ENCODE assay signal across 9 mouse cellular contexts in genomic region chr4:133451536-133451935, GRCm38 (mm10). TPM values are rescaled to one million over a fixed set of nuclear protein-coding genes. Genes with fewer than 3 reads are reported as not detected.
DNase-seq lines count a peak whose midpoint lies in the region; ATAC-seq and TF ChIP-seq lines count a peak whose summit lies in the region.
"Had no signal": no experiment of that assay in that cellular context is flagged by ENCODE, and none has a peak within 500 bp of the region (broad histone marks: within the 10 kb centered on the region; RNA-seq: fewer than 3 reads in every experiment).

No protein-coding gene starts in this region.

- no peaks in the 10 kb centered on the region for H3K27me3 ChIP-seq in hindbrain, embryonic 11.5 days (ENCODE audit: control insufficient read depth, insufficient read depth, low read length)
- H3K27me3 ChIP-seq in hindbrain, embryonic 16.5 days (replicated peaks; ENCODE audit: control insufficient read depth, insufficient read depth, low read length): no peaks in the 10 kb centered on the region
- no peaks in the 10 kb centered on the region for H3K27me3 ChIP-seq in embryonic facial prominence, embryonic 11.5 days (ENCODE audit: control insufficient read depth, insufficient read depth, low read length)
- H3K27me3 ChIP-seq in testis, adult 2 months (ENCODE audit: control insufficient read depth, insufficient read depth, low read length): no peaks in the 10 kb centered on the region

- no peak overlapping the region for H3K27ac ChIP-seq in hindbrain, embryonic 11.5 days (ENCODE audit: low read depth, low read length)
- no peak overlapping the region for H3K27ac ChIP-seq in hindbrain, embryonic 16.5 days (ENCODE audit: low read depth, low read length)
- H3K27ac ChIP-seq in embryonic facial prominence, embryonic 11.5 days (replicated peaks; ENCODE audit: low read depth, low read length): no peak overlapping the region
- H3K27ac ChIP-seq in testis, adult 2 months (ENCODE audit: control insufficient read depth, insufficient read depth, low read depth, low read length): no peak overlapping the region

- no peaks in the 10 kb centered on the region for H3K9me3 ChIP-seq in hindbrain, embryonic 11.5 days (ENCODE audit: control insufficient read depth, low read length)
- no peaks in the 10 kb centered on the region for H3K9me3 ChIP-seq in hindbrain, embryonic 16.5 days (ENCODE audit: control insufficient read depth, low read length)
- H3K9me3 ChIP-seq in embryonic facial prominence, embryonic 11.5 days (replicated peaks; ENCODE audit: control insufficient read depth, low read length): no peaks in the 10 kb centered on the region

- no peak overlapping the region for H3K4me2 ChIP-seq in hindbrain, embryonic 11.5 days (replicated peaks; ENCODE audit: low read depth, low read length)
- H3K4me2 ChIP-seq in hindbrain, embryonic 16.5 days (ENCODE audit: low read length): no peak overlapping the region
- no peak overlapping the region for H3K4me2 ChIP-seq in embryonic facial prominence, embryonic 11.5 days (ENCODE audit: low read depth, low read length)

- intact Hi-C loops in heart, postnatal 36 days (cut with DNase I): loop anchor here (1.0 kb wide), 2 partner anchors 27 to 141 kb away; no protein-coding TSS in a partner anchor
- intact Hi-C loops in left cerebral cortex, postnatal 10 days (cut with DNase I): loop anchor here (1.0 to 10.0 kb wide), 4 partner anchors 27 to 497 kb away; no protein-coding TSS in a partner anchor

- ATAC-seq in hindbrain, embryonic 11.5 days (ENCODE audit: low FRiP score): no peak
- ATAC-seq in hindbrain, embryonic 16.5 days: no peak
- no peak for ATAC-seq in embryonic facial prominence, embryonic 11.5 days (replicated peaks; ENCODE audit: insufficient number of reproducible peaks, low FRiP score, low TSS enrichment, low read depth)
- peak; percentile 83 for ATAC-seq in monocyte, adult 5-6 weeks (replicated peaks; ENCODE audit: insufficient number of reproducible peaks, low FRiP score, low TSS enrichment, poor library complexity, severe bottlenecking)

- no peak overlapping the region for H3K9ac ChIP-seq in hindbrain, embryonic 11.5 days (ENCODE audit: low read depth, low read length)
- no peak overlapping the region for H3K9ac ChIP-seq in hindbrain, embryonic 16.5 days (ENCODE audit: low read depth, low read length)
- no peak overlapping the region for H3K9ac ChIP-seq in embryonic facial prominence, embryonic 11.5 days (replicated peaks; ENCODE audit: low read length)

- TF ChIP-seq POLR2A in testis, adult 2 months (IDR thresholded peaks at IDR 0.05; ENCODE audit: control insufficient read depth, low read depth, low read length): no peak

- DNase-seq in hindbrain, embryonic 11.5 days (ENCODE audit: low spot score): peak; percentile 93
- DNase-seq in adrenal gland, postnatal 25 days: peak; percentile 88
- DNase-seq in embryonic facial prominence, embryonic 11.5 days (ENCODE audit: low spot score): peak; percentile 89
- DNase-seq in heart, postnatal 36 days: peak; percentile 87 to 95
- DNase-seq in left cerebral cortex, postnatal 10 days (ENCODE audit: extremely low spot score in 1 of 2, low spot score in 2 of 2): peak; percentile 77 to 80

- H3K4me1 ChIP-seq in hindbrain, embryonic 11.5 days (replicated peaks; ENCODE audit: control insufficient read depth, insufficient read depth, low read length): peaks cover 5% of the 10 kb centered on the region; the same call in 1 of the 2 replicates
- peaks cover 5% of the 10 kb centered on the region for H3K4me1 ChIP-seq in hindbrain, embryonic 16.5 days (ENCODE audit: control insufficient read depth, insufficient read depth, low read depth, low read length)
- peaks cover 2% of the 10 kb centered on the region; the same call in 1 of the 2 replicates for H3K4me1 ChIP-seq in embryonic facial prominence, embryonic 11.5 days (ENCODE audit: control insufficient read depth, insufficient read depth, low read length)
- peaks cover 5% of the 10 kb centered on the region for H3K4me1 ChIP-seq in testis, adult 2 months (ENCODE audit: control insufficient read depth, insufficient read depth, low read length)

- peak; percentile 91 for TF ChIP-seq CTCF in testis, adult 2 months (IDR thresholded peaks at IDR 0.05; ENCODE audit: control insufficient read depth, insufficient read depth, insufficient replicate concordance, low read depth, low read length)

- no peaks in the 10 kb centered on the region for H3K36me3 ChIP-seq in hindbrain, embryonic 11.5 days (ENCODE audit: control insufficient read depth, insufficient read depth, low read length)
- no peaks in the 10 kb centered on the region for H3K36me3 ChIP-seq in hindbrain, embryonic 16.5 days (ENCODE audit: control insufficient read depth, insufficient read depth, low read length)
- no peaks in the 10 kb centered on the region for H3K36me3 ChIP-seq in embryonic facial prominence, embryonic 11.5 days (replicated peaks; ENCODE audit: control insufficient read depth, insufficient read depth, low read depth, low read length)
- no peaks in the 10 kb centered on the region for H3K36me3 ChIP-seq in testis, adult 2 months (ENCODE audit: control insufficient read depth, insufficient read depth, low read length)

- 12% methylated on average over 10 of the region's 10 CpGs for WGBS in hindbrain, embryonic 11.5 days
- 8% methylated on average over 10 of the region's 10 CpGs for WGBS in hindbrain, embryonic 16.5 days
- 10% methylated on average over 10 of the region's 10 CpGs for WGBS in embryonic facial prominence, embryonic 11.5 days

- no peak overlapping the region for H3K4me3 ChIP-seq in hindbrain, embryonic 11.5 days (ENCODE audit: low read depth, low read length)
- H3K4me3 ChIP-seq in hindbrain, embryonic 16.5 days (ENCODE audit: low read length): no peak overlapping the region
- H3K4me3 ChIP-seq in embryonic facial prominence, embryonic 11.5 days (ENCODE audit: low read depth, low read length): no peak overlapping the region
- H3K4me3 ChIP-seq in testis, adult 2 months (ENCODE audit: control insufficient read depth, low read depth, low read length): no peak overlapping the region

RNA-seq across cellular contexts. Expression of gene Tent5b, which starts 28.4 kb away (rescaled TPM):
- 0.37 and 0.46 TPM in 2 replicates for polyA plus RNA-seq in hindbrain, embryonic 11.5 days (2014; fragmentation: Nextera tagmentation; extraction: Ambion mirVana)
- 0.32 and 0.36 TPM in 2 replicates for polyA plus RNA-seq in hindbrain, embryonic 16.5 days (2015; fragmentation: Nextera tagmentation; extraction: Ambion mirVana)
- total RNA-seq in adrenal gland, postnatal 25 days (2021): 0.76 and 1.2 TPM in 2 replicates
- 0.71 and 0.93 TPM in 2 replicates for polyA plus RNA-seq in embryonic facial prominence, embryonic 11.5 days (2014; fragmentation: Nextera tagmentation; extraction: Ambion mirVana)
- 1 to 10 TPM; 2.1 to 2.2 TPM for total RNA-seq in heart, postnatal 36 days (2021)
- total RNA-seq in left cerebral cortex, postnatal 10 days (2021): not detected
- total RNA-seq in monocyte, adult 5-6 weeks (2017): not detected in 3 replicates
- 35.7 and 45.4 TPM in 2 replicates for polyA plus RNA-seq in testis, adult 2 months (2012; rRNA removed)
- polyA plus RNA-seq: neural tube, embryonic 14.5 days had no signal

RNA-seq across cellular contexts. Expression of gene Trnp1, which starts 46.8 kb away (rescaled TPM):
- 1.7 and 2.6 TPM in 2 replicates for polyA plus RNA-seq in hindbrain, embryonic 11.5 days (2014; fragmentation: Nextera tagmentation; extraction: Ambion mirVana)
- polyA plus RNA-seq in hindbrain, embryonic 16.5 days (2015; fragmentation: Nextera tagmentation; extraction: Ambion mirVana): 5.8 and 12.1 TPM in 2 replicates
- total RNA-seq in adrenal gland, postnatal 25 days (2021): 4.6 and 4.9 TPM in 2 replicates
- 2.0 and 2.8 TPM in 2 replicates for polyA plus RNA-seq in embryonic facial prominence, embryonic 11.5 days (2014; fragmentation: Nextera tagmentation; extraction: Ambion mirVana)
- total RNA-seq in heart, postnatal 36 days (2021): 1 to 10 TPM; 1.7 to 2.0 TPM
- 100 to 1,000 TPM; 114 to 119 TPM for total RNA-seq in left cerebral cortex, postnatal 10 days (2021)
- not detected in 3 replicates for total RNA-seq in monocyte, adult 5-6 weeks (2017)
- polyA plus RNA-seq in testis, adult 2 months (2012; rRNA removed): 1.3 and 2.0 TPM in 2 replicates

Comparison
In these comparisons a context has a peak if more than half of its experiments do, and no peak if none do; other contexts are left out.
1. RNA of gene Trnp1, which starts 46.8 kb away (total RNA-seq): 114 to 119 TPM in left cerebral cortex, postnatal 10 days; 4.6 to 4.9 TPM in adrenal gland, postnatal 25 days, 1.7 to 2.0 TPM in heart, postnatal 36 days and not detected in monocyte, adult 5-6 weeks; every median in the first group is over 10 times any median in the second.
2. Peak in every context shown above with its lines, with median percentiles within 50 percentile points of each other: DNase-seq.